Mouse (Mus musculus): ENCODE results near the gene Car7. TPM values are rescaled to one million over a fixed set of nuclear protein-coding genes. Genes with fewer than 3 reads are reported as not detected.

Gene Car7
- total RNA-seq (2014; rRNA removed) = 2.0 and 2.3 TPM in 2 replicates
- polyA plus RNA-seq (2015; fragmentation: Nextera tagmentation; extraction: Ambion mirVana) = 3.1 and 3.5 TPM in 2 replicates

DNA sequence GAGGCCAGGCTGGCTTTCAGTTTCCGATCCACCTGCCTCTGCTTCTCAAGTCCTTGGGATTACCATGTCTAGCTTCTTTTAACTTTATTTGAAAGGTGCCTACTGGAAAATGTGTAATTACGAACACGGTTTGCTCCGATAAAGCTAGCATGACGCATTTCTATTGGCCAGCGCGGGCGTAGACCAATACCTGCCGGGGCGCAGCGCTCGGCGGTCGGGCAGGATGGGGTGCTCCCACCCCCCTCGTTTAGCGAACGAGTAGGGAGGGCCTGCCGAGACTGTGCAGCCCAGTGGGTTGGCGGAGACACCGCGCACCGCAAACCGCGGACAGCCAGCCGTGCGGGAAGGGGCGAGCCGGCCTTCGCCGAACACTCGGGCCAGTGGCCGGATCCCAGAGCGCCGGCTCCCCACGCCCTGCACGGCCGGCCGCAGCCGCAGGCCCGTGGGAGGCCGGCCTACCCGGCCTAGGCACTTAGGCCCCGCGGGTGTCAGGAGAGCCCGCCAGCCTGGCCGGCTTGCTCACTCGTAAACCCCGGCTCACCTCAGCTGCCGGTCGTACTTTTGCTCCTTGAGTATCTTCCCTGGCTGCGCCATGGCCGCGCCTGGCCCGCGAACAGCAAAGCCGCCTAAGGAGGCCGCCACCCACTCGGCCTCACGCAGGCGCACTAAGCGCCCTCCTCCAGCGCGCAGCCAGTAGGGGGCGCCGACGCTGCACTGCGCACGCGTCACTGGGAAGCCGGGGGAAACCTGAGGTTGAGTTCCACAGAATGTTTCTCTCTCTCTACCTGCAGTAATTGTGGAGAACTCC lies at the start of gene Car7, which contains the start of gene Nae1:
Car7 (plus strand) TSS at position 719 of the 808 bp plus-strand sequence.
Nae1 (minus strand) TSS at position 667 of the 808 bp plus-strand sequence.
- Histone ChIP-seq H3K27me3 (ENCODE audit: insufficient read depth, low read length) (no peaks in the 10 kb centered on the region; the same call in 1 of the 2 replicates), H3K4me1 (ENCODE audit: insufficient read depth, low read length) (peaks cover 19% of the 10 kb centered on the region), H3K27ac (peak within 1 kb of the TSS; percentile 84), H3K4me2 (ENCODE audit: low read depth, low read length) (peak within 1 kb of the TSS; percentile 88), H3K9me3 (ENCODE audit: low read length) (no peaks in the 10 kb centered on the region), H3K4me3 (ENCODE audit: low read length) (peak within 1 kb of the TSS; percentile 95), H3K36me3 (ENCODE audit: insufficient read depth, low read length) (0 out of 2 replicates have a peak, but pooled peaks cover 6% of the 10 kb centered on the region), H3K9ac (replicated peaks; ENCODE audit: low read length) (peak within 1 kb of the TSS; percentile 87)
- under 1% methylated on average over 70 of the region's 70 CpGs for WGBS
- peak; percentile 93 for TF ChIP-seq CTCF (IDR thresholded peaks at IDR 0.05; ENCODE audit: low read depth)
- ATAC-seq (peak; percentile 94), DNase-seq (ENCODE audit: low spot score) (peak; percentile 96)

DNA sequence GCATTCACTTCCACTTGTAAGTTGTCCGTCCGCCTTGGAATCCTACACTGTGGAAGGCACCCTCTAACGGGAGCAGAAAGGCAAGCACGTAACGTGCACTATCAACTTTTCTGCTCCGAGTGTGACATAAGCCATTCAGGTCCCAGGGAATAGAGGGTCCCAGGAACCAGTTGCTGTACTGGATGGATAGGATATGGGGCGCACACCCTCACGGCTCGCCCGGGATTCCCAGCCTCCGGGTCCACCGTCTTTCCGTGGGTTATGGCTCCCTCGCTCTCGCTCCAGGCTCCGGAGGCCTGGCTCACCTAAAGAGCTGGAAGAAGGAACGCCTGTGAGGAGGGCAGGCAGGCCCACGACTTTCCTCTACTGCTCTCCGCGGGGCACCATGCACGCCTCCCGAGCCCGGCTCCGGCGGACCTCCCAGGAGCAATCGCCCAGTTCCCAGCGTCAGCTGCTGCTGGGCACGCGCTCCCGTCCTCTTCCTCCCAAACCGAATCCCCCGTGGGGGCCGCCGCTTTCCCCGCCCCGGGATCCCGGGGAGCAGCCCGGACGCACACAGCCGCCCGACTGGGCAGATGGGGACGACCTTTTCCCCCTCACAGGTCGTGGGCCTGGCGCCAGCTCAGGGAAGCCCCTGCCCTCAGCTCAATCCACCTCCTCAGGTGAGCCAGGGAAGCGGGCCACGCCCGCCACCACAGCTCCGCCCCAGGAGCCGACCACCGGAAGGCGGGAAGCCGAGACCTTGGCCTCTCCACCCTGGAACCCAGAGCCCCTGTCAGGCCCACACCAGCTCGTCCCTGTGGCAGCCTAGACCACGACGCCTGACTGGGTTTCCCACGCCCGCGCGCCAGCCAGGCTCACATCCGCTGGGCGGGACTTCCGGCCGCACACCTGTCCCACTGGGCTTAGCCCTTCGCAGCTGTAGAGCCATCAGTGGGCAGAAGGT lies 25.2 kb upstream of the Car7 start, which contains the start of gene Terb1:
Terb1 (minus strand) TSS at position 850 of the 946 bp plus-strand sequence.
- DNase-seq (ENCODE audit: low spot score) (peak; percentile 62), ATAC-seq (peak; percentile 90)
- 2% methylated on average over 64 of the region's 64 CpGs for WGBS
- no peaks in the 10 kb centered on the region for H3K9me3 ChIP-seq (ENCODE audit: low read length)
- peak within 1 kb of the TSS; percentile 56 for H3K4me3 ChIP-seq (ENCODE audit: low read length)
- H3K27me3 ChIP-seq (ENCODE audit: insufficient read depth, low read length) = no peaks in the 10 kb centered on the region
- peaks cover 8% of the 10 kb centered on the region; the same call in 1 of the 2 replicates for H3K36me3 ChIP-seq (ENCODE audit: insufficient read depth, low read length)
- peaks cover 3% of the 10 kb centered on the region; the same call in 1 of the 2 replicates for H3K4me1 ChIP-seq (ENCODE audit: insufficient read depth, low read length)
- H3K4me2 ChIP-seq (ENCODE audit: low read depth, low read length) = peak within 1 kb of the TSS; percentile 98
- H3K27ac ChIP-seq = peak within 1 kb of the TSS; percentile 51; the same call in 1 of the 2 replicates
- H3K9ac ChIP-seq (replicated peaks; ENCODE audit: low read length) = peak within 1 kb of the TSS; percentile 66
- TF ChIP-seq CTCF (IDR thresholded peaks at IDR 0.05; ENCODE audit: low read depth) = peak; percentile 38

DNA sequence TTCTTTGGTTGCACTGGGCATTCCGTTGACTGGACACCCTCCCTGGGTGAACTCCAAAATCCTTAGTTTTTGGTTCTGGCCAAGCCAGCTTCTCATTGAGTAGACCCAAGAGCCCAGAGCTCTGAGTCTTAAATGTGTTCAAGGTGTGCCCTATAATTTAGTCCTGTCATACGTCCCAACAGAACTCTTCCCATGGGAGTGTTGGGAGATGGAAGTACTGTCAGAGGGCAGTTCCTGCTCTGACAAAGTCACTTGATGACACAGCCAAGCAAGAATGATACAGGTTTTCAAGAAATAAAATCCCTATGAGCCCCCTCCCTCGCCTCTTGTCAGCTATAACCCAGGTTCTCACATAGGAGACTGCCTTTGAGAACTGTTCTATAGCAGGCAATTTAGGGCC lies 24.4 kb upstream of the Car7 start:
- H3K36me3 ChIP-seq (ENCODE audit: insufficient read depth, low read length) = peaks cover 13% of the 10 kb centered on the region; the same call in 1 of the 2 replicates
- ATAC-seq (0 out of 2 replicates have a peak, but pooled peaks have one; percentile 16), DNase-seq (ENCODE audit: low spot score) (no peak)
- WGBS = 78% methylated on average over 3 of the region's 3 CpGs
- no peak overlapping the region for H3K9ac ChIP-seq (replicated peaks; ENCODE audit: low read length)
- peak overlapping the region; percentile 98 for H3K4me2 ChIP-seq (ENCODE audit: low read depth, low read length)
- H3K4me3 ChIP-seq (ENCODE audit: low read length) = peak overlapping the region; percentile 56; the same call in 1 of the 2 replicates
- no peak overlapping the region for H3K27ac ChIP-seq
- H3K4me1 ChIP-seq (ENCODE audit: insufficient read depth, low read length) = peaks cover 3% of the 10 kb centered on the region; the same call in 1 of the 2 replicates
- no peaks in the 10 kb centered on the region for H3K9me3 ChIP-seq (ENCODE audit: low read length)
- no peaks in the 10 kb centered on the region for H3K27me3 ChIP-seq (ENCODE audit: insufficient read depth, low read length)
- TF ChIP-seq CTCF (IDR thresholded peaks at IDR 0.05; ENCODE audit: low read depth) = no peak

DNA sequence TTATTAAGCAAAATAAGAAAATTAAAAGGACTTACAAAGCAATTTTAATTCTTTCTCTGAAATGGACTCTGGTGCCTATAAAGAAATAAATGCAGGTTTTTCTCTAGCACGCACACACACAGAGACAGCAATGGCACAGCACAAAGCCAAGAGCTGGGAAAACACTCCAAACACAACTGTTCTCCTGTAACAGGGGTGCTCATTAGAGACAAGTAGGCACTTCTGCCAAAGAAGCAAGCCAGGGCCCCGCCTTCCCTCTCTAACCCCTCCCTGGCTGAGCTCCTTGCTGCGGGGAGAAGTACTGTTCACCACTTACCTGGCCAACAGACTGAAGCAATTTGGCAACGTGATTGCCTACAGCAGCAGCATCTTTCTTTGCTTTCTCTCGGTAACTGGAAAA lies 16.6 kb upstream of the Car7 start:
- Histone ChIP-seq H3K27ac (no peak overlapping the region), H3K9me3 (ENCODE audit: low read length) (no peaks in the 10 kb centered on the region), H3K9ac (replicated peaks; ENCODE audit: low read length) (no peak overlapping the region), H3K27me3 (ENCODE audit: insufficient read depth, low read length) (no peaks in the 10 kb centered on the region), H3K4me2 (ENCODE audit: low read depth, low read length) (no peak overlapping the region), H3K4me1 (ENCODE audit: insufficient read depth, low read length) (no peaks in the 10 kb centered on the region), H3K4me3 (ENCODE audit: low read length) (no peak overlapping the region), H3K36me3 (ENCODE audit: insufficient read depth, low read length) (peaks cover 33% of the 10 kb centered on the region)
- ATAC-seq (no peak), DNase-seq (ENCODE audit: low spot score) (no peak)
- 81% methylated on average over 5 of the region's 5 CpGs for WGBS
- TF ChIP-seq CTCF (IDR thresholded peaks at IDR 0.05; ENCODE audit: low read depth) = no peak

DNA sequence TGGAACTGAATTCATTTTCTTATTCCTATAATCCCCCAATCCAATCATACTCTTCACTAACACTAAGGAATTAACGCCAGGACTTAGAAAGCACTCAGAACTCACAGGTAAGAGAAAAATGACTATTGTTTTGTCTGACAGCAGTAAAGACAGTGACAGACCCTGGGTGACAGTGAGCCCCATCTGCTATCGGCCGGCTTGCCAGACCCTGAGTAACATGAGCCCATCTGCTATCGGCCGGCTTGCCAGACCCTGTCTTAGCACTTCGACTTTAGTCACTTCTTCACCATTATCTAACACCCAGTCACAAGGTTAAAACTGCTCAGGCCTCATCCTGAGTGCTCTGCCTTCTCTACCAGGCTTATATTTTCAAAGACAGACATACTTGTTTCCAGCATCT lies 4.8 kb upstream of the Car7 start:
- H3K27me3 ChIP-seq (ENCODE audit: insufficient read depth, low read length) = no peaks in the 10 kb centered on the region
- H3K9ac ChIP-seq (replicated peaks; ENCODE audit: low read length) = no peak overlapping the region
- no peak overlapping the region for H3K4me2 ChIP-seq (ENCODE audit: low read depth, low read length)
- peaks cover 17% of the 10 kb centered on the region; the same call in 1 of the 2 replicates for H3K36me3 ChIP-seq (ENCODE audit: insufficient read depth, low read length)
- H3K27ac ChIP-seq = peak overlapping the region; percentile 45; the same call in 1 of the 2 replicates
- H3K9me3 ChIP-seq (ENCODE audit: low read length) = no peaks in the 10 kb centered on the region
- WGBS = 80% methylated on average over 6 of the region's 6 CpGs
- ATAC-seq (no peak), DNase-seq (ENCODE audit: low spot score) (peak; percentile 48)
- TF ChIP-seq CTCF (IDR thresholded peaks at IDR 0.05; ENCODE audit: low read depth) = no peak
- H3K4me1 ChIP-seq (ENCODE audit: insufficient read depth, low read length) = peaks cover 11% of the 10 kb centered on the region; the same call in 1 of the 2 replicates
- no peak overlapping the region for H3K4me3 ChIP-seq (ENCODE audit: low read length)

DNA sequence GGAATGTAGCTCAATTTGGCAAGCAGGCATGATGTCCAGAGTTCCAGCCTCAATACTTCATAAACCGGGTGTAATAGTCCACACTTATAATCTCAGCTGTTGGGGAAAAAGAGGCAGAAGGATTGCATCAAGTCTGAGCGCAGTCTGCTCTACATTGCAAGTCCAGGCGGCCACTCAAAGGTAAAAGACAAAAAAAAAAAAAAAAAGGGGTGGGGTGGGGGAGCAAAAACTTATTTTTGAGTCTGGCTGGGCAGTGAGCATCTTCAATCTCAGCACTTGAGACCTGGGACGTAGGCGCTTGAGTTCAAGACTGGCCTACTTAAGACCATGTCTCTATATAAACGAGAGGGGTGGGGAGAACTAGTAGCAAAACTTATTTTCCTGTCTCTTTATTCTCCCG lies 938 bp upstream of the Car7 start:
- peaks cover 6% of the 10 kb centered on the region; the same call in 1 of the 2 replicates for H3K36me3 ChIP-seq (ENCODE audit: insufficient read depth, low read length)
- no peaks in the 10 kb centered on the region for H3K9me3 ChIP-seq (ENCODE audit: low read length)
- peak overlapping the region; percentile 87 for H3K9ac ChIP-seq (replicated peaks; ENCODE audit: low read length)
- ATAC-seq (no peak), DNase-seq (ENCODE audit: low spot score) (peak; percentile 1)
- TF ChIP-seq CTCF (IDR thresholded peaks at IDR 0.05; ENCODE audit: low read depth) = no peak
- peak overlapping the region; percentile 95 for H3K4me3 ChIP-seq (ENCODE audit: low read length)
- H3K27me3 ChIP-seq (ENCODE audit: insufficient read depth, low read length) = no peaks in the 10 kb centered on the region
- peaks cover 19% of the 10 kb centered on the region for H3K4me1 ChIP-seq (ENCODE audit: insufficient read depth, low read length)
- H3K4me2 ChIP-seq (ENCODE audit: low read depth, low read length) = peak overlapping the region; percentile 88
- H3K27ac ChIP-seq = peak overlapping the region; percentile 84; the same call in 1 of the 2 replicates
- WGBS = 20% methylated on average over 7 of the region's 7 CpGs
